Mouse (Mus musculus) bone marrow, adult 2 months (tissue): ENCODE measurements around the gene Ankrd9. TPM values are rescaled to one million over a fixed set of nuclear protein-coding genes. Genes with fewer than 3 reads are reported as not detected.

Source experiments
- H3K27ac ChIP-seq: fragments of 200-500 bp; 2 replicates; pipeline ENCODE4 v1.5.1; 2012; ENCODE audit warnings: low read depth, mild to moderate bottlenecking, control low read depth, inconsistent platforms, low read length; ENCODE audit not compliant: control insufficient read depth, poor library complexity, insufficient read depth
- H3K4me1 ChIP-seq: fragments of 200-500 bp; 2 replicates; pipeline ENCODE4 v1.6.1; 2011; ENCODE audit warnings: low read length; ENCODE audit not compliant: control insufficient read depth, insufficient read depth
- H3K4me3 ChIP-seq: fragments of 200-500 bp; replicated peaks from 2 replicates; pipeline ENCODE3; 2011; ENCODE audit warnings: mild to moderate bottlenecking, low read depth, low read length, control low read depth; ENCODE audit not compliant: control insufficient read depth
- CTCF ChIP-seq: fragments of 200-500 bp; IDR thresholded peaks from 2 replicates; pipeline ENCODE4 v1.5.1; 2011; ENCODE audit warnings: low read length, control low read depth; ENCODE audit not compliant: control insufficient read depth, insufficient read depth
- POLR2A ChIP-seq: fragments of 200-500 bp; IDR thresholded peaks from 2 replicates; pipeline ENCODE4 v1.6.1; 2011; ENCODE audit warnings: low read depth, mild to moderate bottlenecking, control low read depth, low read length, borderline replicate concordance; ENCODE audit not compliant: control insufficient read depth
- WGBS: fragments of 180-500 bp; shearing (Covaris S2); methylation state at CpG from one replicate; pipeline ENCODE4 v1.1.7; 2018; 5-methylcytosine and 5-hydroxymethylcytosine counted together
- polyA plus RNA-seq: library from polyadenylated mRNA; stranded (reverse); fragments of >200 nt; gene quantifications from 2 replicates; pipeline ENCODE4 v1.2.4, GENCODE M21; 2011; ENCODE audit warnings: low replicate concordance; ENCODE audit not compliant: missing spikeins, insufficient read depth, insufficient read length

Ankrd9 gene
- polyA plus RNA-seq, 1 experiment, result 28.6 TPM

DNA sequence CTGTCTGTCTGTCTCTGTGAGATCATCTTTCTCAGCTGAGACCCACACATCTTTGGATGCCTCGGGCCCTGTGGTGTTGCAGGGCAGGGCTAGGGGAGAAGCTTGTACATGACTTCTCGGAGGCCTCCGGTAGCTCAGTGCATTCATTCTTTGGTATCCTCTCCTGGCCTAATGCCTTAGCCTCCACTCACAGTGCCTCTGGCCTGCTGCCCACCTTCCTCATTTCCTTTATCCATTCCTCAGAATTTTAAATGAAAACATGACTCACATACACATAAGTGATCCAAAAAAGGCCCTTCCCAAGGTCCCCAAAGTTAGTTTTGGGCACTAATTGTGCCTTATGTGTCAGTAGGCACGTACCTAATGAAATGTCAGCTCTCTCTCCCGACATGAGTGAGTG lies 41.3 kb downstream of the Ankrd9 start:
- Histone ChIP-seq H3K4me3 (no peak overlapping the region), H3K27ac (no peak overlapping the region), H3K4me1 (no peaks in the 10 kb centered on the region)
- WGBS, result 92% methylated on average over 5 of the region's 5 CpGs
- TF ChIP-seq CTCF (no peak), POLR2A (no peak)

DNA sequence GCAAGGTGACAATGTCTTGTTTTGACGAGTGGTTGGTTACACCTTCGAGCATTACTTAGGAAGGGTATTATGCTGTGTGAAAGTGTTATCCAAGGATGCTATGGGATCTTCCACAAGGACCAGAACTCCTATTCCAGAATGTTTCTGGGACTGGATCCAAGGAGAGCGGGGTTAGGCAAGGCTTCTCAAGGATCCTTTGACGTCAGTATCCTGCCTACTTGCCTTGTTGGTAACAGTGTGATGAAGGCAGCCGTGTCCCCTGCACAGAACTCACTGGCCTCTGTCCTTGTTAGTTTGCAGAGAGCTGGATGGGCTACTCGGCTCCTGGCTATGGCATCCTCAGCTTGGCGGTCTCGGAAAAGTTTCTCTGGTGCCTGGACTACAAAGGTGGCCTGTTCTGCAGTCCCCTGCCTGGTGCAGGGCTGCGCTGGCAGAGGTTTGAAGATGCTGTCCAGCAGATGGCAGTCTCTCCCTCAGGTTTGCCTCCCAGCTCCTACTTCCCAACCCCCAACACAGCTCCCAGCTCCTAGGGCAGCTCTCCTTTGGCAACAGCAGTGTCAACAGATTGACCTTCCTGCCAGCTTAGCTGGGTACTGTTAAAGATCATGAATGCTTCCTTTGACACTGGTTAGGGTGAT lies 42.7 kb downstream of the Ankrd9 start:
- Histone ChIP-seq H3K4me1 (no peaks in the 10 kb centered on the region), H3K4me3 (no peak overlapping the region), H3K27ac (no peak overlapping the region)
- peak; percentile 96 for TF ChIP-seq CTCF
- no peak for TF ChIP-seq POLR2A
- WGBS, result 70% methylated on average over 9 of the region's 9 CpGs

DNA sequence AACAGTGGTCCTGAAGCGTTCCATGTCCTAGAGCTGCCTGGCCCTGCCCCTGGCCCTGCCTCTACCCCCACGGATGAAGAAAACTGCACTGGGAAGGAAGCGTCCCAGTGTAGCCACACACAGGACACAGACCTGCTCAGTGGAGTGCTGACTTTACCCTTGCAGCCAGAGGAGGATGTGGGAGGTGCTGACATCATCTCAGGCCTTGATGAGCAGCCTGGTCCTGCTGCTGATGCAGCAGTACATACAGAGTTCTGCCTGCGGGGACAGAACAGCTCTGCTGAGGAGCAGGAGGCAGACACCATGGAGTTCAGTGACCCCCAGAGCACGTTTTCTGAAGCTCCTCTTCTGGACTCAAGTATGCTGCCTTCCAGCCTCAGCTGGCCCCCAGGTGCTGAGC lies 46.0 kb downstream of the Ankrd9 start:
- TF ChIP-seq CTCF (no peak), POLR2A (no peak)
- no peak overlapping the region for H3K4me3 ChIP-seq
- no peak overlapping the region for H3K27ac ChIP-seq
- 71% methylated on average over 5 of the region's 5 CpGs for WGBS
- H3K4me1 ChIP-seq, result no peaks in the 10 kb centered on the region

Other genes with a start within 250 kb of the Ankrd9 start
- 7.8 and 16.6 TPM in 2 replicates for gene Wdr20, start 241.1 kb downstream of the Ankrd9 start, polyA plus RNA-seq
- not detected in 2 replicates for gene Mok, start 138.1 kb downstream of the Ankrd9 start, polyA plus RNA-seq
- 2.1 and 6.7 TPM in 2 replicates for gene Zfp839, start 128.8 kb downstream of the Ankrd9 start, polyA plus RNA-seq
- gene Cinp, start 89.9 kb downstream of the Ankrd9 start, polyA plus RNA-seq, result 30.1 and 37.1 TPM in 2 replicates
- 3.6 and 6.1 TPM in 2 replicates for gene Tecpr2, start 89.8 kb downstream of the Ankrd9 start, polyA plus RNA-seq
- gene Rcor1, start 60.3 kb upstream of the Ankrd9 start, polyA plus RNA-seq, result 9.9 and 14.6 TPM in 2 replicates
- gene Traf3, start 187.3 kb upstream of the Ankrd9 start, polyA plus RNA-seq, result 2.4 and 9.2 TPM in 2 replicates
- gene 4930595D18Rik, start 205.5 kb upstream of the Ankrd9 start, polyA plus RNA-seq, result not detected in 2 replicates